Mouse (Mus musculus) Patski (cell line): ENCODE data around the gene Nfkb1. TPM values are rescaled to one million over a fixed set of nuclear protein-coding genes. Genes with fewer than 3 reads are reported as not detected.
A peak's percentile ranks its signal among the peaks of the same experiment; 100 is the strongest.

ENCODE experiments used
- ATAC-seq: fragments of 100-300 bp; one replicate; pipeline ENCODE4 v1.8.0; 2021
- CTCF ChIA-PET: fragments of 350-600 bp; sonication (Branson Sonifier 250); formaldehyde crosslinking; loops from one replicate; lab custom pipeline; 2022; ENCODE audit warnings: inconsistent platforms; lab: Charles Lee
- POLR2A ChIA-PET: fragments of 350-600 bp; sonication (Branson Sonifier 250); formaldehyde crosslinking; loops from one replicate; lab custom pipeline; 2022; ENCODE audit warnings: antibody characterized with exemption, inconsistent platforms; lab: Charles Lee
- DNase-seq: peaks from one replicate; pipeline ENCODE4 v3.0.0-alpha.2; 2011; ENCODE audit warnings: low read depth, low spot score
- H3K27me3 ChIP-seq: fragments of 371-371 bp; one replicate; pipeline ENCODE4 v1.5.1; 2021
- CTCF ChIP-seq: fragments of 100-300 bp; IDR thresholded peaks from one replicate; pipeline ENCODE4 v1.5.1; 2021
- in situ Hi-C: fragments of 300-500 bp; cut with MboI; formaldehyde crosslinking; loops from 3 replicates; pipeline ENCODE4 v1.11.1; 2018; ENCODE audit warnings: low pct_unique_long_range_greater_than_20kb, mixed read lengths
- polyA plus RNA-seq: library from polyadenylated mRNA; unstranded; gene quantifications from one replicate; pipeline ENCODE4 v1.2.3, GENCODE M21; 2021

Gene Nfkb1
- polyA plus RNA-seq, 1 experiment from 2014 or later = 151 TPM

DNA sequence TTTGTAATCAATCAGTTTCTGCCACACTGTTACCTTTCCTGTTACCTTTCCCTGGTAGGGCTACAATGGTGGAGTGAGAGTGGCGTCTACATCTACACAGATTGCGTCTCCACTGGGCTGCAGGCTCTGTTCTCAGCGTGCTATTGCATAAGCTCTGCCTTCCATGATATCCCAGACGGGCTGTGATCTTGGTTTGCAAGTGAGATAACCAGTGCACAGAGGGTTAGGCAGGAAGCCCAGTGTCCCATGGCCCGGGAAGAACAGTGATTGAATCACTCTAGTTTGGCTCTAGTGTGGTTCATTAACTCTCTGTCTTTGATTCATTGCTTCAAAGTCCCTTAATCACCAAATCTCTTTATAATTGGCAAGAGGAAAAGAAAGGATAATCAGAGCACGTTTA lies 123.5 kb downstream of the Nfkb1 start:
- ATAC-seq (no peak), DNase-seq (no peak)
- POLR2A ChIA-PET = no interaction called here
- TF ChIP-seq CTCF = no peak
- H3K27me3 ChIP-seq = no peaks in the 10 kb centered on the region
- in situ Hi-C loops = no loop called here
- CTCF ChIA-PET = no interaction called here

DNA sequence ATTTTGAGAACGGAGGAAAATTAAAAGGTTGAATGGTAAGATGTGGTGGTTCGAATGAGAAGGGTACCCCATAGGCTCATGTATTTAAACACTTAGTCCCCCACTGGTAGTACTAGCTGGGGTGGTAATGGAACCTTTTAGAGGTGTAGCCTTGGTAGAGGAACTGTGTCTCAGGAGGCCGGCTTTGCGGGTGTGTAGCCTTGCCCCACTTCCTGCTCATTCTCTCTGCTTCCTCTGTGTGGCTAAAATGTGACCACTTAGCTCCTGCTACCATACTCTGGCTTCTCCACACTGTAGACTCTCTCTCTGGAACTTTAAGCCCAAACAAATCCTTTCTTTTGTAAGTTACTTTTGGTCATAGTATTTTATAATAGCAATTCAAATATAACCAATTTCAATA lies 126.0 kb downstream of the Nfkb1 start:
- TF ChIP-seq CTCF = no peak
- POLR2A ChIA-PET = interaction anchor here (0.8 to 0.9 kb wide), 2 partner anchors 49 to 79 kb away, joined by 3 to 6 read pairs; no protein-coding TSS in a partner anchor
- in situ Hi-C loops = no loop called here
- no peak for DNase-seq
- no peak for ATAC-seq
- no peaks in the 10 kb centered on the region for H3K27me3 ChIP-seq
- CTCF ChIA-PET = no interaction called here

DNA sequence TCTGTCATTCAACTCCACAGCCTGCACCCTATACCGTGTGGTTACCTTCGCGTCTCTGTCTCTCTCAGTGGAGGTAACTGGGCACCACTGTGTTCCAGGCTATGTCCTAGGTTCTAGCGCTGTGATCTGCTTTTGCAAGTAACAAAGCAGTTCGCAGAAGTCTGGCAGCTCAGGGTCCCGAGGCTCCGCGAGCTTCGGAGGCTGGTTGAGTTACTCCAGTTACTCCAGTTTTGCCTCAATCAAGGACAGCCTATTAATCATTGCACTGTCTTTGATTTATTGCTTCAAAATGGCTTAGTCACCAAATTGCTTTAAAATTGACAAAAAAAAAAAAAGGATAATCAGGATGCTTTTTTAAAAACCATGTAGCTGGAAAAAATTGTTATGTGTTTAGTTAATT lies 126.6 kb downstream of the Nfkb1 start:
- in situ Hi-C loops = no loop called here
- ChIA-PET CTCF (no interaction called here), POLR2A (interaction anchor here (0.8 to 0.9 kb wide), 2 partner anchors 49 to 79 kb away, joined by 3 to 6 read pairs; no protein-coding TSS in a partner anchor)
- ATAC-seq (no peak), DNase-seq (no peak)
- no peaks in the 10 kb centered on the region for H3K27me3 ChIP-seq
- TF ChIP-seq CTCF = no peak

DNA sequence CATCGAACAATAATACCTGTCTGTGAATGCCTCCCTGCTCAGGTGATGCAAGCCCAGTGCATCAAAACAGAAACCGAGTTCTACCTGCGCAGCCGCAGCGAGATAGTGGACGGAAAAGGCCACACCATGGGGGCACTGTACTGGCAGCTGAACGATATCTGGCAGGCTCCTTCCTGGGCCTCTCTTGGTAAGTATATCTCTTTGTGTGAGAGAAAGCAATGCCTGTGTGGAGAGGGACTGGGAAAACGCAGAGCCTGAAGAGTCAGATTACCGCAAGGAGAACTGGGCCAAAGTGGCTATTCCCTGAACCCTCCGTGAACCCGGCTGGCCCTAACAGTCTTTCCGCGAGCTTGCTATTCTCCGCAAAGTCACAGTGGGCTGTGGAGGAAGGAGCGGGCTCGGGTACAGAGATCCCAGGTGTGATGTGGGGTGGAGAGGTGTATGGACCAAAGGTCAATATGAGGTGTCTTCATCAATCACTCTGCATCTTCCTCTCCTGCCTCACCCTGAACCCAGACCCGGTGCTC lies 128.1 kb downstream of the Nfkb1 start:
- POLR2A ChIA-PET = no interaction called here
- ATAC-seq = no peak
- no peak for DNase-seq
- CTCF ChIA-PET = interaction anchor here (1.0 kb wide), 1 partner anchor 19 kb away, joined by 3 read pairs; no protein-coding TSS in a partner anchor
- no peaks in the 10 kb centered on the region for H3K27me3 ChIP-seq
- in situ Hi-C loops = no loop called here
- no peak for TF ChIP-seq CTCF

DNA sequence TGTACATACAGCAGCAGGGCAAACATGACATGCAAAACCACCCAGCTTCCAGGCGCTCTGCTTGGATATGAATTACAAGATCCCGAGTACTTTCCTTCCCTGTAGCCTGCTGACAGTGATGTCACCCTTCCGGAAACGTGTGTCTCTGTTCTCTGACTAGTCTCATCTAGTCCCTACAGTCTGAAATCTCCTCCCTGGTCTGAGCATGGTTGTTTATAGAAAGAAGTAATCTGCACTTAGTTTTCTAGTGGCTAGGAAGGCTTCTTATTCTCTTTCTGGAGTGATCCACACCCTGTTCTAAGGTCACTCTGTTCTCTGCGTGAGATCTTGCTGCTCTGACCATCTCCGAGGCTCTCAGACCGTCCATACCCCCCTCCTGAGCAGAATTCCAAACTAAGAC lies 129.3 kb downstream of the Nfkb1 start:
- in situ Hi-C loops = no loop called here
- ChIA-PET CTCF (no interaction called here), POLR2A (no interaction called here)
- DNase-seq (no peak), ATAC-seq (no peak)
- no peak for TF ChIP-seq CTCF
- H3K27me3 ChIP-seq = no peaks in the 10 kb centered on the region

DNA sequence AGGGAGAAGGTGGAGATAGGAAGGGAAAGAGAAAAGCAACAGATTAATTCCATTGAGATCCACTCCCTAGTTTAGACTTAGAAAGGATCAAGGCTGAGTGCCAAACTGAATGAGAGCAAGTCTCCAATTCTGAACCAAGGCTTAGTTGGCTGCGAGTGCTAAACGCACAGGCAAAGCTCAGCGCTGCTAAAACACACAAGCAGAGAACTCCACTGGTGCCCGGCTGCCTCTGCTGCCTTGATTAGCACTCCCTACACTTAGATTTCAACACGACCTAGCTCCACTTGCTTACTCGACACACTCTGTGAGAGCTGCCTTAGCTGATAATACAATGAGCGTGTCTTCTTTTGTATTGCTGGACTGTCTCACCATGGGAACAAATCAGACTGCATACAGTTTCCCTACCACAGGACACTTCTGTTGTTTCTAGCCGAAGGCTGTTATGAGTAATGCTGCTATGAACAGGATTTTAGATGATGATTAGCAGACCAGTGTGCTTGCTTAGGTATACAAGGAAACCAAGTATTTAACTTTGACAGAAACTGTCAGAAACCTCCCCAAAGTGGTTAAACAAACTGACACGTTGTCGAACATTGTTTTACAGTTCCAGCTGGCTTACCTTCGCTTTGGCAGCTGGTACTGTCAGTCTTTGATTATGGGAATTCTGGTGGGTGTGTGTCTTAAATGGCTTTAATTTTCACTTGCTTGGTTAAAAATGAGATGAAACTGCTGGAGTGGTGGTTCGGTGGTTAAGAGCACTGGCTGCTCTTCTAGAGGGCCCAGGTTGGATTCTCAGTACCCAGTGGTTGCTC lies 134.3 kb downstream of the Nfkb1 start:
- no peaks in the 10 kb centered on the region for H3K27me3 ChIP-seq
- no peak for TF ChIP-seq CTCF
- no peak for DNase-seq
- in situ Hi-C loops = no loop called here
- ChIA-PET POLR2A (no interaction called here), CTCF (interaction anchor here (0.8 to 2.3 kb wide), 3 partner anchors 11 to 38 kb away, joined by 3 to 6 read pairs (median 3); no protein-coding TSS in a partner anchor)
- ATAC-seq = no peak

DNA sequence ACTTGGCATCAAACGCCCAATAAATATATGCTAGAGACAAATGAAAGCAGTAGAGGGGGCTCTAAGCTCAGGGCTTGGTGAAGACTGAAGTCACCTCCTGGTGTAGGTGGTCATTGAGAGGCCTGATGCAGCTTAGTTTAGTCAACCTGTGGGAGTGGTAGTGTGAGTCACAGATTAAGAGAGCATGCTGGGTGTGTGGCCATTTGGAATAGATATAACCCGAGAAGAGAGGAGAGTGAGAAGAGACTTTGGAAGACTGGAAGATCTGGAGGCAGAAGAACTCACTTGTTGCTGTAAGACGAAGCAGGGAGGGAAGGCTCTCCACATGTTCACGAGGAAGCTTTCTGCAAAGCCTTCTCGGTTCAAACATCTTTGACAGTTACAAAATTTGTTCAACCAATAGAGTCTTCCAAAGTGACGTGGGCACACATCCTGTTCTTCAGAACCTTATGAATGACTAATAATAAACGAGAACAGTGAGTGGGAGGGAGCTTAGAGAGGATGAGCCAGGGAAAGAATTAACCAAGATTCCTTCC lies 135.2 kb downstream of the Nfkb1 start:
- ChIA-PET POLR2A (interaction anchor here (0.6 kb wide), 1 partner anchor 132 kb away, joined by 4 read pairs; no protein-coding TSS in a partner anchor), CTCF (interaction anchor here (0.8 to 2.8 kb wide), 6 partner anchors 10 to 171 kb away, joined by 3 to 10 read pairs (median 3); no protein-coding TSS in a partner anchor)
- ATAC-seq (no peak), DNase-seq (no peak)
- in situ Hi-C loops = no loop called here
- no peaks in the 10 kb centered on the region for H3K27me3 ChIP-seq
- peak; percentile 40 for TF ChIP-seq CTCF

DNA sequence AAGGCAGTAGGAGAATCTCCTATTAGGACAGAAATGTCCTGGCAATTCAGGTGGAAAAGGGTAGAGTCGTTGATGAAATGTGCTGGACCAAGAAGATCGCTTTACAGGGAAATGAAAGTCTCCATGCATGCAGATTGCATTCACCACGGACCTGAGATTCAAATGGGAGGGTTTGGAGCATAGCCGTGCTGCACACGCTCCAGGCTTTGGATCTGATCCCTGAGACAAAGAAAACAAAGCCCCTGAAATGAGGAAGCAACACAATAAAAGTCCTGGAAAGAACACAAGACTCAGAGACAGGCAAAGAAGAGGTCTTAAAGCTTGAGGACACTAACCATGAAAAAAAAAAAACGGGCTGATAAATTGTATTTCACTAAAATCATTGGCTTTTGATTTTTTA lies 136.2 kb downstream of the Nfkb1 start:
- no peaks in the 10 kb centered on the region for H3K27me3 ChIP-seq
- no peak for TF ChIP-seq CTCF
- in situ Hi-C loops = no loop called here
- POLR2A ChIA-PET = interaction anchor here (0.6 kb wide), 1 partner anchor 1660 kb away, joined by 3 read pairs; no protein-coding TSS in a partner anchor
- ATAC-seq (no peak), DNase-seq (no peak)
- CTCF ChIA-PET = interaction anchor here (1.1 to 2.8 kb wide), 3 partner anchors 12 to 172 kb away, joined by 3 to 10 read pairs (median 3); no protein-coding TSS in a partner anchor

DNA sequence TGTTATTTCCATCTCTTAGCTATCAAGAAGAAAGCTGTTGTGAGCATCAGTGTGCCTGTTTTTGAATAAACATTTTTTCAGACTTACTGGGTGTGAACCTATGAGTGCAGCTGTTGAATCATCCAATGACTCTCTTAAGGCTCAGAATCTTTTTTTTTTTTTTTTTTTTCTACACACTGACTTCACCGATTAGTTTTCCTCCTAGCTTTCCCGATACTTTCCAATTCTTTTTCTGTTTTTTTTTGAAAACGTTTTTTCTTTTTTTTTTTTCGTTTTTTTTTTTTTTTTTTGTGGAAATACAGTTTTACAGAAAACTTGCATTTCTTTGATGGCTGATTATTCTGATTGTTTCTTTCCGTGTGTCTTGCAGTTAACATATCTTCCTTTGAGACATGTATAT lies 138.5 kb downstream of the Nfkb1 start:
- in situ Hi-C loops = no loop called here
- DNase-seq = no peak
- POLR2A ChIA-PET = interaction anchor here (0.6 kb wide), 1 partner anchor 42 kb away, joined by 4 read pairs; no protein-coding TSS in a partner anchor
- no peak for TF ChIP-seq CTCF
- no peaks in the 10 kb centered on the region for H3K27me3 ChIP-seq
- CTCF ChIA-PET = interaction anchor here (0.8 kb wide), 1 partner anchor 51 kb away, joined by 3 read pairs; no protein-coding TSS in a partner anchor
- ATAC-seq = no peak

DNA sequence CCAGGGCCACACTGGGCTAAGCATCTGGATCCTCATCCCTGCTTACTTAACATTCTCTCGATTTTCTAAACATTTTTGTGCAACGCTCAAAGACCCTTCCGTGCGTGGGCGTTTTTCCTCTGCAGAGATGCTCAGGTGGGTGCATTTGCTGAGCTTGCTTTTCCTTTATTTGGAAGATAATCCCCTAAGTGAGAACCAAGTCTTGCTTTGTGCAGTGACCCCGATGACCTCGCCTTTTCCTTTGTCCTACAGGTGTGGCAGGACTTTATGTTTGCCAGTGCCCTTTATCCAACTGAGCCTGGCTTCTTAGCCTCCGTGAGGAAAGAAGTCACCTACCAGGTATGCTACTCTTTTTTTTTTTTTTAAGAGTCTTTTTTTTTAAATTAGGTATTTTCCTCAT lies 144.0 kb downstream of the Nfkb1 start:
- ChIA-PET CTCF (interaction anchor here (1.5 kb wide), 1 partner anchor 18 kb away, joined by 4 read pairs; no protein-coding TSS in a partner anchor), POLR2A (no interaction called here)
- ATAC-seq (no peak), DNase-seq (no peak)
- no peak for TF ChIP-seq CTCF
- in situ Hi-C loops = no loop called here
- no peaks in the 10 kb centered on the region for H3K27me3 ChIP-seq
